12 mouse cellular contexts compared by ENCODE assay signal in the genomic region with DNA sequence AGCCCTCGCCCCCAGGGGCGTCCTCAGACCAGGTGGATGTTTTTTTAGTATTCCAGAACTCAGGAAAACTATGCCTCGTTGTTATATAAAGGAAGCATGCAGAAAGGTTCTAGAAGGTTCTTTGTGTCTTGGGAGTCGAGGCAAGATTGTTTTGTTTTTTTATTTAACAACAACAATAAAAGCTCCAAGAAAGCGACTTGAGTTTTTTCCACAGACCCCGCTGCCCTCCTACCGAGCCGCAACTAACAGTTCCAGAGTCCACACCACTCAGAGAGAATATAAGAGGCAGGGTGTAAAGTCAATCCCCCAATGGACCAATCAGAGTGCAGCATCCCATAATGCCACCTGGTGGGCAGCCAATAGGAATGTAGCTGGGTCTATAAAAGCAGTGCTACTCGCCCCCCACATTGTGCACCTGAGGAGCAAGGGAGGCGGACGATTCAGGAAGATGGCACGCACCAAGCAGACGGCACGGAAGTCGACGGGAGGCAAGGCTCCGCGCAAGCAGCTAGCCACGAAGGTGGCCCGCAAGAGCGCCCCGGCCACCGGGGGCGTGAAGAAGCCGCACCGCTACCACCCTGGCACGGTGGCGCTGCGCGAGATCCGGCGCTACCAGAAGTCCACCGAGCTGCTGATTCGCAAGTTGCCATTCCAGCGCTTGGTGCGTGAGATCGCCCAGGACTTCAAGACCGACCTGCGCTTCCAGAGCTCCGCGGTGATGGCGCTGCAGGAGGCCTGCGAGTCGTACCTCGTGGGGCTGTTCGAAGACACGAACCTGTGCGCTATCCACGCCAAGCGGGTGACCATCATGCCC. TPM values are rescaled to one million over a fixed set of nuclear protein-coding genes. Genes with fewer than 3 reads are reported as not detected.
A peak's percentile ranks its signal among the peaks of the same experiment; 100 is the strongest.
DNase-seq lines count a peak whose midpoint lies in the region; ATAC-seq and TF ChIP-seq lines count a peak whose summit lies in the region.
"Had no signal": no experiment of that assay in that cellular context is flagged by ENCODE, and none has a peak within 500 bp of the region (broad histone marks: within the 10 kb centered on the region; RNA-seq: fewer than 3 reads in every experiment).

No protein-coding gene starts in this region.

- WGBS in forebrain, embryonic 10.5 days, result 69% methylated on average over 50 of the region's 50 CpGs
- WGBS in forebrain, embryonic 11.5 days, result 68% methylated on average over 50 of the region's 50 CpGs
- 68% methylated on average over 48 of the region's 50 CpGs for WGBS in hindbrain, postnatal 0 days
- WGBS in hindbrain, embryonic 16.5 days, result 60% methylated on average over 50 of the region's 50 CpGs

- no peak overlapping the region for H3K4me2 ChIP-seq in forebrain, embryonic 11.5 days (ENCODE audit: low read depth, low read length, severe bottlenecking)
- H3K4me2 ChIP-seq in hindbrain, postnatal 0 days (ENCODE audit: low read depth, low read length), result no peak overlapping the region
- no peak overlapping the region for H3K4me2 ChIP-seq in hindbrain, embryonic 16.5 days (ENCODE audit: low read length)
- H3K4me2 ChIP-seq: stomach, embryonic 15.5 days had no signal

- DNase-seq in forebrain, embryonic 10.5 days (ENCODE audit: extremely low spot score, low spot score), result no peak
- DNase-seq in forebrain, embryonic 11.5 days (ENCODE audit: low spot score), result no peak
- peak; percentile 47 for DNase-seq in hindbrain, postnatal 0 days (ENCODE audit: low spot score)
- DNase-seq in ZHBTc4 (ENCODE audit: low read depth, low spot score), result peak; percentile 88
- no peak for DNase-seq in urinary bladder, adult 2 months (ENCODE audit: low spot score)
- no peak for DNase-seq in layer of hippocampus, postnatal 14 days (ENCODE audit: low spot score in 2 of 2)
- DNase-seq: lung, postnatal 10 days; right cerebral cortex, postnatal 4 days had no signal

- H3K36me3 ChIP-seq in forebrain, embryonic 10.5 days (replicated peaks), result peaks cover 13% of the 10 kb centered on the region
- H3K36me3 ChIP-seq in forebrain, embryonic 11.5 days (ENCODE audit: control insufficient read depth, insufficient read depth, low read length), result no peaks in the 10 kb centered on the region; the same call in 1 of the 2 replicates
- no peaks in the 10 kb centered on the region for H3K36me3 ChIP-seq in hindbrain, postnatal 0 days (ENCODE audit: insufficient read depth, low read length)
- no peaks in the 10 kb centered on the region; the same call in 1 of the 2 replicates for H3K36me3 ChIP-seq in hindbrain, embryonic 16.5 days (ENCODE audit: control insufficient read depth, insufficient read depth, low read length)
- H3K36me3 ChIP-seq in E14TG2a.4 (ENCODE audit: insufficient read depth, low read length), result peaks cover 13% of the 10 kb centered on the region

- peaks cover 7% of the 10 kb centered on the region for H3K9me3 ChIP-seq in forebrain, embryonic 10.5 days
- no peaks in the 10 kb centered on the region for H3K9me3 ChIP-seq in forebrain, embryonic 11.5 days (ENCODE audit: control insufficient read depth, low read length)
- H3K9me3 ChIP-seq in hindbrain, postnatal 0 days (ENCODE audit: low read length), result no peaks in the 10 kb centered on the region
- 0 out of 2 replicates have a peak, but pooled peaks cover 2% of the 10 kb centered on the region for H3K9me3 ChIP-seq in hindbrain, embryonic 16.5 days (ENCODE audit: control insufficient read depth, low read length)
- peaks cover 7% of the 10 kb centered on the region for H3K9me3 ChIP-seq in E14TG2a.4 (ENCODE audit: low read length)
- H3K9me3 ChIP-seq: stomach, embryonic 15.5 days had no signal

- ATAC-seq in forebrain, embryonic 11.5 days (replicated peaks; ENCODE audit: low FRiP score), result no peak
- ATAC-seq in hindbrain, postnatal 0 days, result no peak
- no peak for ATAC-seq in hindbrain, embryonic 16.5 days

- H3K4me1 ChIP-seq in forebrain, embryonic 10.5 days, result peaks cover 44% of the 10 kb centered on the region
- peaks cover 10% of the 10 kb centered on the region; the same call in 1 of the 2 replicates for H3K4me1 ChIP-seq in forebrain, embryonic 11.5 days (replicated peaks; ENCODE audit: control insufficient read depth, insufficient read depth, low read length)
- H3K4me1 ChIP-seq in hindbrain, postnatal 0 days (ENCODE audit: insufficient read depth, low read length), result peaks cover 15% of the 10 kb centered on the region
- peaks cover 28% of the 10 kb centered on the region for H3K4me1 ChIP-seq in hindbrain, embryonic 16.5 days (ENCODE audit: control insufficient read depth, insufficient read depth, low read depth, low read length)
- H3K4me1 ChIP-seq in E14TG2a.4 (replicated peaks; ENCODE audit: low read depth, low read length), result peaks cover 48% of the 10 kb centered on the region

- TF ChIP-seq CTCF in hindbrain, postnatal 0 days (IDR thresholded peaks at IDR 0.05; ENCODE audit: low read depth), result no peak
- no peak for TF ChIP-seq CTCF in E14TG2a.4 (conservative IDR thresholded peaks at IDR 0.05; ENCODE audit: low read length)

- H3K9ac ChIP-seq in forebrain, embryonic 11.5 days (ENCODE audit: low read length), result no peak overlapping the region
- H3K9ac ChIP-seq in hindbrain, postnatal 0 days (replicated peaks; ENCODE audit: low read length), result no peak overlapping the region
- H3K9ac ChIP-seq in hindbrain, embryonic 16.5 days (ENCODE audit: low read depth, low read length), result no peak overlapping the region
- H3K9ac ChIP-seq: stomach, embryonic 15.5 days had no signal

- peak overlapping the region; percentile 5; the same call in 1 of the 2 replicates for H3K4me3 ChIP-seq in forebrain, embryonic 10.5 days
- no peak overlapping the region for H3K4me3 ChIP-seq in forebrain, embryonic 11.5 days (ENCODE audit: low read depth, low read length)
- H3K4me3 ChIP-seq in hindbrain, postnatal 0 days (ENCODE audit: low read length), result no peak overlapping the region
- H3K4me3 ChIP-seq in hindbrain, embryonic 16.5 days (ENCODE audit: low read length), result no peak overlapping the region
- H3K4me3 ChIP-seq in E14TG2a.4 (replicated peaks; ENCODE audit: low read length), result peak overlapping the region; percentile 70
- H3K4me3 ChIP-seq: erythroblast, embryonic 14.5 days; stomach, embryonic 15.5 days had no signal

- H3K27ac ChIP-seq in forebrain, embryonic 10.5 days, result no peak overlapping the region
- H3K27ac ChIP-seq in forebrain, embryonic 11.5 days (ENCODE audit: low read depth, low read length), result no peak overlapping the region
- H3K27ac ChIP-seq in hindbrain, postnatal 0 days, result no peak overlapping the region
- no peak overlapping the region for H3K27ac ChIP-seq in hindbrain, embryonic 16.5 days (ENCODE audit: low read depth, low read length)
- H3K27ac ChIP-seq: stomach, embryonic 15.5 days had no signal

- H3K27me3 ChIP-seq in forebrain, embryonic 10.5 days (ENCODE audit: poor library complexity, severe bottlenecking), result peaks cover 57% of the 10 kb centered on the region
- H3K27me3 ChIP-seq in forebrain, embryonic 11.5 days (ENCODE audit: control insufficient read depth, insufficient read depth, low read length), result peaks cover 4% of the 10 kb centered on the region; the same call in 1 of the 2 replicates
- no peaks in the 10 kb centered on the region for H3K27me3 ChIP-seq in hindbrain, postnatal 0 days (ENCODE audit: insufficient read depth, low read length)
- no peaks in the 10 kb centered on the region for H3K27me3 ChIP-seq in hindbrain, embryonic 16.5 days (replicated peaks; ENCODE audit: control insufficient read depth, insufficient read depth, low read length)
- peaks cover 72% of the 10 kb centered on the region for H3K27me3 ChIP-seq in E14TG2a.4 (ENCODE audit: insufficient read depth, low read length)

RNA-seq across cellular contexts. Expression of a gene that starts 7.1 kb away (rescaled TPM):
- polyA plus RNA-seq in forebrain, embryonic 10.5 days (2016; fragmentation: Nextera tagmentation; extraction: Ambion mirVana), result 15.1 and 19.4 TPM in 2 replicates
- 52.9 and 54.1 TPM in 2 replicates for polyA plus RNA-seq in forebrain, embryonic 11.5 days (2014; fragmentation: Nextera tagmentation; extraction: Ambion mirVana)
- total RNA-seq in hindbrain, postnatal 0 days (2014; rRNA removed), result 218 and 236 TPM in 2 replicates
- 49.6 and 53.3 TPM in 2 replicates for polyA plus RNA-seq in hindbrain, postnatal 0 days (2015; fragmentation: Nextera tagmentation; extraction: Ambion mirVana)
- polyA plus RNA-seq in hindbrain, embryonic 16.5 days (2015; fragmentation: Nextera tagmentation; extraction: Ambion mirVana), result 85.3 and 89.6 TPM in 2 replicates
- 22.0 and 27.2 TPM in 2 replicates for polyA plus RNA-seq in urinary bladder, adult 2 months (2012; rRNA removed)
- total RNA-seq in layer of hippocampus, postnatal 14 days (2021), result 10 to 100 TPM; 59.7 to 62.5 TPM

RNA-seq across cellular contexts. Expression of a gene that starts 7.1 kb away (rescaled TPM):
- 0.19 and 0.31 TPM in 2 replicates for polyA plus RNA-seq in forebrain, embryonic 10.5 days (2016; fragmentation: Nextera tagmentation; extraction: Ambion mirVana)
- 0.21 and 0.75 TPM in 2 replicates for polyA plus RNA-seq in forebrain, embryonic 11.5 days (2014; fragmentation: Nextera tagmentation; extraction: Ambion mirVana)
- 2.8 and 4.3 TPM in 2 replicates for total RNA-seq in hindbrain, postnatal 0 days (2014; rRNA removed)
- 0.55 and 0.74 TPM in 2 replicates for polyA plus RNA-seq in hindbrain, postnatal 0 days (2015; fragmentation: Nextera tagmentation; extraction: Ambion mirVana)
- polyA plus RNA-seq in hindbrain, embryonic 16.5 days (2015; fragmentation: Nextera tagmentation; extraction: Ambion mirVana), result 1.1 and 1.8 TPM in 2 replicates
- polyA plus RNA-seq in urinary bladder, adult 2 months (2012; rRNA removed), result 0.23 and 0.49 TPM in 2 replicates
- 1 to 10 TPM; 3.8 to 4.0 TPM for total RNA-seq in layer of hippocampus, postnatal 14 days (2021)

RNA-seq across cellular contexts. Expression of a gene that starts 12.9 kb away (rescaled TPM):
- polyA plus RNA-seq in forebrain, embryonic 10.5 days (2016; fragmentation: Nextera tagmentation; extraction: Ambion mirVana), result 22.7 and 36.5 TPM in 2 replicates
- polyA plus RNA-seq in forebrain, embryonic 11.5 days (2014; fragmentation: Nextera tagmentation; extraction: Ambion mirVana), result 84.9 and 93.6 TPM in 2 replicates
- total RNA-seq in hindbrain, postnatal 0 days (2014; rRNA removed), result 625 and 1,276 TPM in 2 replicates
- polyA plus RNA-seq in hindbrain, postnatal 0 days (2015; fragmentation: Nextera tagmentation; extraction: Ambion mirVana), result 103 and 109 TPM in 2 replicates
- 249 and 250 TPM in 2 replicates for polyA plus RNA-seq in hindbrain, embryonic 16.5 days (2015; fragmentation: Nextera tagmentation; extraction: Ambion mirVana)
- 1.3 and 2.2 TPM in 2 replicates for polyA plus RNA-seq in urinary bladder, adult 2 months (2012; rRNA removed)
- total RNA-seq in layer of hippocampus, postnatal 14 days (2021), result 100 to 1,000 TPM; 117 to 123 TPM

RNA-seq across cellular contexts. Expression of a gene that starts 16.3 kb away (rescaled TPM):
- 18.5 and 19.6 TPM in 2 replicates for polyA plus RNA-seq in forebrain, embryonic 10.5 days (2016; fragmentation: Nextera tagmentation; extraction: Ambion mirVana)
- polyA plus RNA-seq in forebrain, embryonic 11.5 days (2014; fragmentation: Nextera tagmentation; extraction: Ambion mirVana), result 17.3 and 20.5 TPM in 2 replicates
- total RNA-seq in hindbrain, postnatal 0 days (2014; rRNA removed), result 31.7 and 31.8 TPM in 2 replicates
- 14.1 and 15.9 TPM in 2 replicates for polyA plus RNA-seq in hindbrain, postnatal 0 days (2015; fragmentation: Nextera tagmentation; extraction: Ambion mirVana)
- polyA plus RNA-seq in hindbrain, embryonic 16.5 days (2015; fragmentation: Nextera tagmentation; extraction: Ambion mirVana), result 20.7 and 21.4 TPM in 2 replicates
- 27.1 and 28.1 TPM in 2 replicates for polyA plus RNA-seq in urinary bladder, adult 2 months (2012; rRNA removed)
- total RNA-seq in layer of hippocampus, postnatal 14 days (2021), result 10 to 100 TPM; 25.5 to 27.9 TPM

RNA-seq across cellular contexts. Expression of a gene that starts 22.9 kb away (rescaled TPM):
- polyA plus RNA-seq in forebrain, embryonic 10.5 days (2016; fragmentation: Nextera tagmentation; extraction: Ambion mirVana), result 265 and 273 TPM in 2 replicates
- polyA plus RNA-seq in forebrain, embryonic 11.5 days (2014; fragmentation: Nextera tagmentation; extraction: Ambion mirVana), result 386 and 426 TPM in 2 replicates
- total RNA-seq in hindbrain, postnatal 0 days (2014; rRNA removed), result 975 and 1,069 TPM in 2 replicates
- polyA plus RNA-seq in hindbrain, postnatal 0 days (2015; fragmentation: Nextera tagmentation; extraction: Ambion mirVana), result 649 and 670 TPM in 2 replicates
- polyA plus RNA-seq in hindbrain, embryonic 16.5 days (2015; fragmentation: Nextera tagmentation; extraction: Ambion mirVana), result 563 and 570 TPM in 2 replicates
- 137 and 140 TPM in 2 replicates for polyA plus RNA-seq in urinary bladder, adult 2 months (2012; rRNA removed)
- 100 to 1,000 TPM; 501 to 506 TPM for total RNA-seq in layer of hippocampus, postnatal 14 days (2021)

Comparison
In these comparisons a context has a peak if more than half of its experiments do, and no peak if none do; other contexts are left out.
1. H3K4me3 ChIP-seq: peak in forebrain, embryonic 10.5 days (single experiment) and E14TG2a.4 (single experiment); none in forebrain, embryonic 11.5 days (single experiment), hindbrain, postnatal 0 days (single experiment) and hindbrain, embryonic 16.5 days (single experiment).
2. DNase-seq: peak in hindbrain, postnatal 0 days (single experiment) and ZHBTc4 (single experiment); none in forebrain, embryonic 10.5 days (single experiment), forebrain, embryonic 11.5 days (single experiment), urinary bladder, adult 2 months (single experiment) and layer of hippocampus, postnatal 14 days (0 of 2).